Mouse (Mus musculus) heart, embryonic 13.5 days (tissue): ENCODE measurements around the gene Sbf2. TPM values are rescaled to one million over a fixed set of nuclear protein-coding genes. Genes with fewer than 3 reads are reported as not detected.

Experiments used
- ATAC-seq: fragments of 200-750 bp; cut with Nextera tagmentation; 2 replicates; pipeline ENCODE4 v1.8.0; 2017; ENCODE audit warnings: moderate TSS enrichment; ENCODE audit not compliant: insufficient number of reproducible peaks, low FRiP score, low TSS enrichment; ENCODE audit errors: extremely low read depth
- H3K27ac ChIP-seq: fragments of 300-500 bp; sonication (generic); replicated peaks from 2 replicates; pipeline ENCODE4 v1.5.1; 2015; ENCODE audit warnings: moderate library complexity, mild to moderate bottlenecking, inconsistent platforms
- H3K27me3 ChIP-seq: fragments of 300-500 bp; sonication (generic); replicated peaks from 2 replicates; pipeline ENCODE4 v1.6.1; 2015; ENCODE audit warnings: mild to moderate bottlenecking, inconsistent platforms
- H3K36me3 ChIP-seq: fragments of 300-500 bp; sonication (generic); 2 replicates; pipeline ENCODE4 v1.6.1; 2015; ENCODE audit warnings: mild to moderate bottlenecking, inconsistent platforms
- H3K4me1 ChIP-seq: fragments of 300-500 bp; sonication (generic); 2 replicates; pipeline ENCODE4 v1.6.1; 2015; ENCODE audit warnings: inconsistent platforms
- H3K4me2 ChIP-seq: fragments of 300-500 bp; sonication (generic); 2 replicates; pipeline ENCODE4 v1.6.1; 2015; ENCODE audit warnings: inconsistent platforms, mild to moderate bottlenecking, moderate library complexity
- H3K4me3 ChIP-seq: fragments of 300-500 bp; sonication (generic); 2 replicates; pipeline ENCODE4 v1.5.1; 2015; ENCODE audit warnings: moderate library complexity, mild to moderate bottlenecking, inconsistent platforms
- H3K9ac ChIP-seq: fragments of 300-500 bp; sonication (generic); 2 replicates; pipeline ENCODE4 v1.6.1; 2015; ENCODE audit warnings: inconsistent platforms, mild to moderate bottlenecking, moderate library complexity
- H3K9me3 ChIP-seq: fragments of 300-500 bp; sonication (generic); 2 replicates; pipeline ENCODE4 v1.6.1; 2016; ENCODE audit warnings: inconsistent platforms
- WGBS: fragments of 180-500 bp; shearing (Covaris S2); methylation state at CpG from one replicate; pipeline ENCODE4 v1.1.7; 2015; ENCODE audit warnings: mixed read lengths; 5-methylcytosine and 5-hydroxymethylcytosine counted together
- polyA plus RNA-seq: library from polyadenylated mRNA; unstranded; fragments of >200 nt; fragmentation: Nextera tagmentation; extraction: Ambion mirVana; gene quantifications from 2 replicates; pipeline ENCODE4 v1.2.1, GENCODE M21; 2015

The Sbf2 gene
- polyA plus RNA-seq, 1 experiment from 2014 or later: 25.7 TPM

- H3K9me3 ChIP-seq: no peaks in the 10 kb centered on the region
- no peak for ATAC-seq
- no peak overlapping the region for H3K4me2 ChIP-seq
- H3K9ac ChIP-seq: no peak overlapping the region
- peaks cover 61% of the 10 kb centered on the region for H3K36me3 ChIP-seq
- 84% methylated on average over 7 of the region's 7 CpGs for WGBS
- 0 out of 2 replicates have a peak, but pooled peaks cover 2% of the 10 kb centered on the region for H3K27me3 ChIP-seq
- peaks cover 12% of the 10 kb centered on the region for H3K4me1 ChIP-seq
- no peak overlapping the region for H3K27ac ChIP-seq
- H3K4me3 ChIP-seq: no peak overlapping the region
Measured at GRCm38 (mm10) chr7:110270455-110270854, 344.3 kb downstream of the Sbf2 start.

GRCm38 (mm10) chr7:110269777-110270176 is 344.9 kb downstream of the Sbf2 start:
- Histone ChIP-seq H3K4me3 (no peak overlapping the region), H3K27ac (peak overlapping the region; percentile 48), H3K4me1 (peaks cover 13% of the 10 kb centered on the region), H3K9ac (0 out of 2 replicates have a peak overlapping the region, but pooled peaks have one; percentile 19), H3K36me3 (peaks cover 55% of the 10 kb centered on the region), H3K9me3 (no peaks in the 10 kb centered on the region), H3K4me2 (no peak overlapping the region), H3K27me3 (0 out of 2 replicates have a peak, but pooled peaks cover 2% of the 10 kb centered on the region)
- no peak for ATAC-seq
- WGBS: 83% methylated on average over 14 of the region's 14 CpGs

GRCm38 (mm10) chr7:110268511-110268910 is 346.2 kb downstream of the Sbf2 start:
- no peak for ATAC-seq

GRCm38 (mm10) chr7:110267994-110268393 is 346.7 kb downstream of the Sbf2 start:
- no peaks in the 10 kb centered on the region for H3K9me3 ChIP-seq
- 89% methylated on average over 9 of the region's 9 CpGs for WGBS
- H3K4me3 ChIP-seq: no peak overlapping the region
- no peaks in the 10 kb centered on the region for H3K27me3 ChIP-seq
- H3K4me2 ChIP-seq: no peak overlapping the region
- no peak for ATAC-seq
- peaks cover 38% of the 10 kb centered on the region for H3K36me3 ChIP-seq
- no peak overlapping the region for H3K27ac ChIP-seq
- peaks cover 18% of the 10 kb centered on the region for H3K4me1 ChIP-seq
- no peak overlapping the region for H3K9ac ChIP-seq

More at GRCm38 (mm10) chr7:110268511-110268910, 346.2 kb downstream of the Sbf2 start:
- H3K4me3 ChIP-seq: no peak overlapping the region
- H3K36me3 ChIP-seq: peaks cover 43% of the 10 kb centered on the region
- H3K27ac ChIP-seq: no peak overlapping the region
- 77% methylated on average over 4 of the region's 4 CpGs for WGBS
- no peak overlapping the region for H3K9ac ChIP-seq
- no peak overlapping the region for H3K4me2 ChIP-seq
- H3K27me3 ChIP-seq: no peaks in the 10 kb centered on the region
- peaks cover 13% of the 10 kb centered on the region for H3K4me1 ChIP-seq
- no peaks in the 10 kb centered on the region for H3K9me3 ChIP-seq

- Histone ChIP-seq H3K9ac (no peak overlapping the region), H3K4me1 (peaks cover 25% of the 10 kb centered on the region), H3K4me2 (no peak overlapping the region), H3K27me3 (no peaks in the 10 kb centered on the region), H3K9me3 (no peaks in the 10 kb centered on the region), H3K4me3 (no peak overlapping the region), H3K36me3 (peaks cover 34% of the 10 kb centered on the region), H3K27ac (no peak overlapping the region)
- no peak for ATAC-seq
Measured at GRCm38 (mm10) chr7:110267014-110267413, 347.7 kb downstream of the Sbf2 start.

GRCm38 (mm10) chr7:110265796-110266195 is 348.9 kb downstream of the Sbf2 start:
- Histone ChIP-seq H3K4me2 (no peak overlapping the region), H3K9me3 (no peaks in the 10 kb centered on the region), H3K36me3 (peaks cover 25% of the 10 kb centered on the region), H3K9ac (no peak overlapping the region), H3K27ac (no peak overlapping the region), H3K4me3 (no peak overlapping the region), H3K4me1 (peaks cover 33% of the 10 kb centered on the region), H3K27me3 (no peaks in the 10 kb centered on the region)
- WGBS: 20% methylated on average over 7 of the region's 7 CpGs
- ATAC-seq: no peak

- no peaks in the 10 kb centered on the region for H3K9me3 ChIP-seq
- H3K27me3 ChIP-seq: no peaks in the 10 kb centered on the region
- H3K4me2 ChIP-seq: no peak overlapping the region
- peaks cover 12% of the 10 kb centered on the region for H3K36me3 ChIP-seq
- no peak for ATAC-seq
- H3K27ac ChIP-seq: no peak overlapping the region
- H3K4me3 ChIP-seq: no peak overlapping the region
- H3K4me1 ChIP-seq: peaks cover 50% of the 10 kb centered on the region
- 42% methylated on average over 1 of the region's 1 CpGs for WGBS
- H3K9ac ChIP-seq: no peak overlapping the region
Measured at GRCm38 (mm10) chr7:110263474-110263873, 351.2 kb downstream of the Sbf2 start.

GRCm38 (mm10) chr7:110262661-110263060 is 352.1 kb downstream of the Sbf2 start:
- Histone ChIP-seq H3K9ac (no peak overlapping the region), H3K27me3 (no peaks in the 10 kb centered on the region), H3K4me1 (peaks cover 58% of the 10 kb centered on the region), H3K4me2 (no peak overlapping the region), H3K27ac (no peak overlapping the region), H3K36me3 (peaks cover 7% of the 10 kb centered on the region; the same call in 1 of the 2 replicates), H3K9me3 (no peaks in the 10 kb centered on the region), H3K4me3 (no peak overlapping the region)
- no peak for ATAC-seq
- WGBS: 60% methylated on average over 1 of the region's 1 CpGs

- H3K27ac ChIP-seq: no peak overlapping the region
- 63% methylated on average over 4 of the region's 4 CpGs for WGBS
Measured at GRCm38 (mm10) chr7:110261807-110262206, 352.9 kb downstream of the Sbf2 start.

GRCm38 (mm10) chr7:110259966-110260711 is 354.6 kb downstream of the Sbf2 start:
- H3K9ac ChIP-seq: no peak overlapping the region
- peaks cover 64% of the 10 kb centered on the region for H3K4me1 ChIP-seq
- WGBS: 73% methylated on average over 4 of the region's 4 CpGs
- H3K4me2 ChIP-seq: no peak overlapping the region
- H3K27me3 ChIP-seq: no peaks in the 10 kb centered on the region
- no peaks in the 10 kb centered on the region for H3K9me3 ChIP-seq
- peaks cover 8% of the 10 kb centered on the region; the same call in 1 of the 2 replicates for H3K36me3 ChIP-seq
- H3K27ac ChIP-seq: peak overlapping the region; percentile 74
- no peak for ATAC-seq
- H3K4me3 ChIP-seq: no peak overlapping the region

More at GRCm38 (mm10) chr7:110261807-110262206, 352.9 kb downstream of the Sbf2 start:
- no peak overlapping the region for H3K4me3 ChIP-seq
- no peaks in the 10 kb centered on the region for H3K9me3 ChIP-seq
- H3K27me3 ChIP-seq: no peaks in the 10 kb centered on the region
- 0 out of 2 replicates have a peak overlapping the region, but pooled peaks have one; percentile 55 for H3K9ac ChIP-seq
- 0 out of 2 replicates have a peak, but pooled peaks cover 2% of the 10 kb centered on the region for H3K36me3 ChIP-seq
- peaks cover 66% of the 10 kb centered on the region for H3K4me1 ChIP-seq
- H3K4me2 ChIP-seq: no peak overlapping the region
- ATAC-seq: no peak

- no peaks in the 10 kb centered on the region for H3K9me3 ChIP-seq
- H3K4me2 ChIP-seq: no peak overlapping the region
- H3K4me3 ChIP-seq: no peak overlapping the region
- H3K27ac ChIP-seq: peak overlapping the region; percentile 54
- H3K4me1 ChIP-seq: peaks cover 75% of the 10 kb centered on the region
- ATAC-seq: no peak
- H3K27me3 ChIP-seq: no peaks in the 10 kb centered on the region
- H3K36me3 ChIP-seq: peaks cover 14% of the 10 kb centered on the region; the same call in 1 of the 2 replicates
- H3K9ac ChIP-seq: peak overlapping the region; percentile 37
- WGBS: 67% methylated on average over 11 of the region's 11 CpGs
Measured at GRCm38 (mm10) chr7:110258196-110258950, 356.3 kb downstream of the Sbf2 start.
